Mouse (Mus musculus) heart, embryonic 12.5 days (tissue): Measurements from ENCODE around the gene Lrrc29. TPM values are rescaled to one million over a fixed set of nuclear protein-coding genes. Genes with fewer than 3 reads are reported as not detected.

Experiments used
- ATAC-seq: fragments of 200-750 bp; cut with Nextera tagmentation; 2 replicates; pipeline ENCODE4 v1.8.0; 2017; ENCODE audit warnings: moderate TSS enrichment, moderate library complexity; ENCODE audit not compliant: insufficient number of reproducible peaks, low FRiP score
- H3K27ac ChIP-seq: fragments of 300-500 bp; sonication (generic); 2 replicates; pipeline ENCODE4 v1.5.1; 2016; ENCODE audit warnings: mild to moderate bottlenecking, moderate library complexity; ENCODE audit not compliant: poor library complexity, severe bottlenecking
- H3K27me3 ChIP-seq: fragments of 300-500 bp; sonication (generic); replicated peaks from 2 replicates; pipeline ENCODE4 v1.6.1; 2016; ENCODE audit warnings: mild to moderate bottlenecking, moderate library complexity
- H3K36me3 ChIP-seq: fragments of 300-500 bp; sonication (generic); 2 replicates; pipeline ENCODE4 v1.6.1; 2016; ENCODE audit warnings: mild to moderate bottlenecking, moderate library complexity
- H3K4me1 ChIP-seq: fragments of 300-500 bp; sonication (generic); replicated peaks from 2 replicates; pipeline ENCODE4 v1.6.1; 2016; ENCODE audit warnings: mild to moderate bottlenecking
- H3K4me2 ChIP-seq: fragments of 300-500 bp; sonication (generic); 2 replicates; pipeline ENCODE4 v1.6.1; 2016; ENCODE audit warnings: mild to moderate bottlenecking, moderate library complexity
- H3K4me3 ChIP-seq: fragments of 300-500 bp; sonication (generic); 2 replicates; pipeline ENCODE4 v1.5.1; 2016; ENCODE audit warnings: mild to moderate bottlenecking
- H3K9ac ChIP-seq: fragments of 300-500 bp; sonication (generic); 2 replicates; pipeline ENCODE4 v1.6.1; 2016; ENCODE audit warnings: mild to moderate bottlenecking, moderate library complexity
- H3K9me3 ChIP-seq: fragments of 300-500 bp; sonication (generic); replicated peaks from 2 replicates; pipeline ENCODE4 v1.6.1; 2016; ENCODE audit warnings: mild to moderate bottlenecking, moderate library complexity
- WGBS: fragments of 180-500 bp; shearing (Covaris S2); methylation state at CpG from one replicate; pipeline ENCODE4 v1.1.7; 2016; 5-methylcytosine and 5-hydroxymethylcytosine counted together
- polyA plus RNA-seq: library from polyadenylated mRNA; unstranded; fragments of >200 nt; fragmentation: Nextera tagmentation; extraction: Ambion mirVana; gene quantifications from 2 replicates; pipeline ENCODE4 v1.2.1, GENCODE M21; 2016

Gene Lrrc29
- polyA plus RNA-seq, 1 experiment from 2014 or later: 1.3 TPM

GRCm38 (mm10) chr8:105342768-105343167 lies 16.7 kb upstream of the Lrrc29 start:
- Histone ChIP-seq H3K9ac (no peak overlapping the region), H3K4me2 (no peak overlapping the region), H3K4me1 (peaks cover 76% of the 10 kb centered on the region), H3K27ac (no peak overlapping the region), H3K9me3 (no peaks in the 10 kb centered on the region), H3K27me3 (no peaks in the 10 kb centered on the region), H3K36me3 (peaks cover 7% of the 10 kb centered on the region), H3K4me3 (no peak overlapping the region)
- whole genome bisulfite sequencing: 62% methylated on average over 4 of the region's 4 CpGs
- ATAC-seq: no peak

DNA sequence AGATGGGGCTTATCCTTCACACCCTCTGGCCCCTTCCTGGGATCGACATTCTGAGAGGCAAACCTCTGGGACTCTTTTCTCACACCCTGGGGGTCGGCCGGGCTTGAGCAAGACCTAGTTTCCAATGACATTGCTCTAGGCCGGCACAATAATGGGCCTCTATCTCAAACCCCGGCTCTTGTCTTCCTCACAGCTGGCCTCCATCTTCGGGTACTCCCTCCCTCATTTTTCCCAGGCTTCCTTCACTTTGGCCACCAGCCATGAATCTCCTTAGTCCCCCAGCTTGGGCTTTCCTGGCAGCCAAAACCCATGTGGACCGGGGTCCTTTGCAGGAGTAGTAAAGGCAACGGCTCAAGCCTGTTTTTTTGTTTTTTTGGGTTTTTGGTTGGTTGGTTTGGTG lies 15.3 kb upstream of the Lrrc29 start:
- Histone ChIP-seq H3K9ac (no peak overlapping the region; the same call in 1 of the 2 replicates), H3K4me3 (no peak overlapping the region), H3K36me3 (peaks cover 21% of the 10 kb centered on the region), H3K27ac (peak overlapping the region; percentile 74), H3K4me2 (peak overlapping the region; percentile 11; the same call in 1 of the 2 replicates), H3K27me3 (no peaks in the 10 kb centered on the region), H3K4me1 (peaks cover 71% of the 10 kb centered on the region), H3K9me3 (no peaks in the 10 kb centered on the region)
- 27% methylated on average over 8 of the region's 8 CpGs for WGBS
- no peak for ATAC-seq

- peak overlapping the region; percentile 74 for H3K27ac ChIP-seq
- H3K9ac ChIP-seq: no peak overlapping the region
- H3K9me3 ChIP-seq: no peaks in the 10 kb centered on the region
- no peaks in the 10 kb centered on the region for H3K27me3 ChIP-seq
- 53% methylated on average over 6 of the region's 6 CpGs for WGBS
- H3K4me2 ChIP-seq: 0 out of 2 replicates have a peak overlapping the region, but pooled peaks have one; percentile 5
- H3K36me3 ChIP-seq: peaks cover 34% of the 10 kb centered on the region
- no peak overlapping the region for H3K4me3 ChIP-seq
- peaks cover 57% of the 10 kb centered on the region for H3K4me1 ChIP-seq
- no peak; the same call in 1 of the 2 replicates for ATAC-seq
Observed at GRCm38 (mm10) chr8:105339886-105340635, 14.0 kb upstream of the Lrrc29 start.

DNA sequence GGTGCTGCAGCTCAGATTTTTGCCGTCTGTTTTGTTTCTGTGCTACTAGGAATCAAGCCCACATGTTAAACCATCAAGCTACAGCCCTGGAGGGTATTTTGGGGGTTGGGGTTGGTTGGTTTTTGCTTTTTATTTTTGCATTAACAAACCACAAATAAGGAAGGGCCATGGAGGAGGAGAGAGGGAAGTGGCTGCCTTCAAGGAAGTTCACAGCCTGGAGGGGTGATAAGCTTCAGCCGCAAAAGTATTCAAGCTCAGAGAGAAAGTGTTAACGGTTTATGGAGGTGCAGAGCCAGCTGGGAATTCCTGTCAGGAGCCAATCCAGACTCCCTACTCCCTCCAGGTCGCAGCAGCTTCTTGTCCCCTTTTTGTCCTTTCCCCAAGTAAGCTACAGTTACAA lies 12.9 kb upstream of the Lrrc29 start:
- Histone ChIP-seq H3K4me1 (peaks cover 47% of the 10 kb centered on the region), H3K36me3 (peaks cover 45% of the 10 kb centered on the region), H3K9me3 (no peaks in the 10 kb centered on the region), H3K9ac (peak overlapping the region; percentile 32), H3K27me3 (no peaks in the 10 kb centered on the region), H3K27ac (peak overlapping the region; percentile 74), H3K4me3 (no peak overlapping the region), H3K4me2 (peak overlapping the region; percentile 5; the same call in 1 of the 2 replicates)
- WGBS: 15% methylated on average over 4 of the region's 4 CpGs
- no peak for ATAC-seq

DNA sequence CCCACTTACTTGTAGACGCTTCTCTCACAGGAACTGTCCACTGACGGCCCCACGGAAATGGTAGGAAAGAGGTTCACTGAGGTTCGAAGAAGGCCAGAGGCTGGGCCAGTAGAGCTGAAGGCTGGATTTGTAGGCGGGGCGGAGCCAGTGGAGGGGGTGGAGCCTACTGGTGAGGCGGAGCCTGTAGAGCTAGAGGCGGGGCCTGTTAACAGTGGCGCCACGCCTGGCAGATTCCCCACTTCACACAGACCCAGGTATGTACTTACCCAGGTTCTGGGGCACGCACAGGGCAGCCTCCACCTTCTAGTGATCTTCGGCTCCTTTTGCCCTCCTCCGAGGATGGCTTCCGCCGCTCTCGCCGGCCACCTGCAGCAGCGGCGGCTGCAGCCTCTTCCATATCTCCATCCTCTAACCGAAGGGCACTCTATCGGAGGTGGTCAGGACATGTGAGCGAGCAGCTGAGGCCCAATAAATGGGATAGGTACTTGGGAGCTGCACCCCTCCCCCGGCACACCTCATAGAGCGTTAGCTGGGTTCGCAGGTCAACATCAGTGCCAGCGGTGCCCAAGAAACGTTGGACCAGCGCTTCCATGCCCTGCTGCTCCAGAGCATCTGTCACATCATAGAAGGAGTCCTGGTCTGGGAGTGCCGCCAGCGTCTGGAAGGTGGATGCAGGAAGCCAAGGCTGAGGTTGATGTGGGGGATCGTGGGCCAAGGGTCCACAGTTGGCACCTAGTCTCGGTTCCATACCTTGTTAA lies 10.5 kb upstream of the Lrrc29 start:
- no peak overlapping the region for H3K9ac ChIP-seq
- H3K27ac ChIP-seq: no peak overlapping the region
- no peak for ATAC-seq
- peaks cover 68% of the 10 kb centered on the region for H3K36me3 ChIP-seq
- H3K4me3 ChIP-seq: no peak overlapping the region
- WGBS: 64% methylated on average over 32 of the region's 32 CpGs
- peaks cover 41% of the 10 kb centered on the region for H3K4me1 ChIP-seq
- no peaks in the 10 kb centered on the region for H3K9me3 ChIP-seq
- H3K27me3 ChIP-seq: no peaks in the 10 kb centered on the region
- H3K4me2 ChIP-seq: no peak overlapping the region

- Histone ChIP-seq H3K9me3 (no peaks in the 10 kb centered on the region), H3K27me3 (no peaks in the 10 kb centered on the region), H3K4me1 (peaks cover 8% of the 10 kb centered on the region), H3K27ac (no peak overlapping the region), H3K36me3 (peaks cover 96% of the 10 kb centered on the region), H3K4me3 (no peak overlapping the region), H3K9ac (no peak overlapping the region), H3K4me2 (no peak overlapping the region)
- 49% methylated on average over 2 of the region's 2 CpGs for WGBS
- no peak for ATAC-seq
Observed at GRCm38 (mm10) chr8:105332523-105332922, 6.4 kb upstream of the Lrrc29 start.

GRCm38 (mm10) chr8:105331931-105332330 lies 5.9 kb upstream of the Lrrc29 start:
- H3K27ac ChIP-seq: no peak overlapping the region
- WGBS: 91% methylated on average over 9 of the region's 9 CpGs
- H3K9ac ChIP-seq: no peak overlapping the region
- H3K36me3 ChIP-seq: peaks cover 90% of the 10 kb centered on the region
- no peak overlapping the region for H3K4me2 ChIP-seq
- H3K4me1 ChIP-seq: peaks cover 13% of the 10 kb centered on the region
- H3K9me3 ChIP-seq: no peaks in the 10 kb centered on the region
- H3K4me3 ChIP-seq: no peak overlapping the region
- no peaks in the 10 kb centered on the region for H3K27me3 ChIP-seq
- no peak for ATAC-seq

- Histone ChIP-seq H3K9me3 (no peaks in the 10 kb centered on the region), H3K27ac (no peak overlapping the region), H3K27me3 (no peaks in the 10 kb centered on the region), H3K4me1 (peaks cover 14% of the 10 kb centered on the region), H3K4me3 (no peak overlapping the region), H3K4me2 (no peak overlapping the region), H3K9ac (no peak overlapping the region), H3K36me3 (peaks cover 85% of the 10 kb centered on the region)
- ATAC-seq: no peak
- WGBS: 93% methylated on average over 22 of the region's 22 CpGs
Observed at GRCm38 (mm10) chr8:105331469-105331868, 5.4 kb upstream of the Lrrc29 start.

- Histone ChIP-seq H3K4me1 (peaks cover 17% of the 10 kb centered on the region), H3K9me3 (no peaks in the 10 kb centered on the region), H3K27ac (no peak overlapping the region), H3K4me2 (no peak overlapping the region), H3K27me3 (no peaks in the 10 kb centered on the region), H3K4me3 (no peak overlapping the region), H3K9ac (no peak overlapping the region), H3K36me3 (peaks cover 74% of the 10 kb centered on the region)
- 93% methylated on average over 12 of the region's 12 CpGs for WGBS
- ATAC-seq: no peak
Observed at GRCm38 (mm10) chr8:105330325-105330724, 4.2 kb upstream of the Lrrc29 start.

DNA sequence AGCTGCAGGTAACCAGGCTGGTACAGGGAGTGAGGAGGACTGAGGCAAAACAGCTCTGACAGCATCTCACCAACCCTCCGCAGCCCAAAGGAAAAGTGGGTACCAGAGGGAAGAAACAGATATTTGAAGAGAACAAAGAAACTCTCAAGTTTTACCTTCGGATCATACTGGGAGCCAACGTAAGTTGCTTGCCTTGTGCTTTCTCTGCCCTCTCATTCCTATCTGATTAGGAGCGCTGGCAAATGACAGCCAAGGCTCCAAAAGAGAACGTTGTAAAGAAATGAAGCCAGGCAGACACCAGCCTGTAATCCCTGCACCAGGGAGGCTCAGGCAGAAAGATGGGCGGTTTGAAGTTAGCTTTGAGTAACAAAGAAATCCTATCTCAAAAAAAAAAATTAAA lies 890 bp upstream of the Lrrc29 start:
- WGBS: 25% methylated on average over 6 of the region's 6 CpGs
- H3K4me3 ChIP-seq: peak overlapping the region; percentile 68
- peak overlapping the region; percentile 76 for H3K27ac ChIP-seq
- no peaks in the 10 kb centered on the region for H3K27me3 ChIP-seq
- peaks cover 53% of the 10 kb centered on the region for H3K36me3 ChIP-seq
- no peak for ATAC-seq
- H3K9me3 ChIP-seq: no peaks in the 10 kb centered on the region
- H3K4me1 ChIP-seq: peaks cover 19% of the 10 kb centered on the region
- peak overlapping the region; percentile 94 for H3K4me2 ChIP-seq
- peak overlapping the region; percentile 79 for H3K9ac ChIP-seq

- Histone ChIP-seq H3K4me2 (peak overlapping the region; percentile 94), H3K9ac (peak overlapping the region; percentile 84), H3K27ac (peak overlapping the region; percentile 46), H3K4me3 (peak overlapping the region; percentile 68), H3K9me3 (no peaks in the 10 kb centered on the region), H3K27me3 (no peaks in the 10 kb centered on the region), H3K36me3 (peaks cover 44% of the 10 kb centered on the region), H3K4me1 (peaks cover 19% of the 10 kb centered on the region)
- ATAC-seq: 0 out of 2 replicates have a peak, but pooled peaks have one; percentile 2
- under 1% methylated on average over 12 of the region's 12 CpGs for WGBS
Observed at GRCm38 (mm10) chr8:105325641-105326093, 411 bp downstream of the Lrrc29 start.
